Mouse (Mus musculus) erythroblast, embryonic 14.5 days (primary cell): ENCODE measurements at regions not wholly inside any gene's neighbourhood (a gene's known extent, or its start where the extent isn't known, plus 50 kb on each side); places are given as distances from the start of the nearest gene placed in this dataset.

Experiments used
- H3K27me3 ChIP-seq: 2 replicates; pipeline ENCODE4 v1.6.1; 2012; ENCODE audit warnings: inconsistent platforms; ENCODE audit not compliant: control insufficient read depth
- H3K36me3 ChIP-seq: 2 replicates; pipeline ENCODE4 v1.6.1; 2012; ENCODE audit warnings: mild to moderate bottlenecking, inconsistent platforms; ENCODE audit not compliant: control insufficient read depth
- H3K4me1 ChIP-seq: 2 replicates; pipeline ENCODE4 v1.6.1; 2012; ENCODE audit warnings: inconsistent platforms; ENCODE audit not compliant: control insufficient read depth
- H3K4me3 ChIP-seq: replicated peaks from 2 replicates; pipeline ENCODE3; 2012; ENCODE audit warnings: moderate library complexity, mild to moderate bottlenecking, inconsistent platforms
- H3K9me3 ChIP-seq: 2 replicates; pipeline ENCODE4 v1.6.1; 2012; ENCODE audit warnings: low read length, inconsistent platforms, mixed read lengths; ENCODE audit not compliant: control insufficient read depth
- GATA1 ChIP-seq: IDR thresholded peaks from 2 replicates; pipeline ENCODE4 v1.6.1; 2012; ENCODE audit warnings: low read length, inconsistent platforms, mixed read lengths
- TAL1 ChIP-seq: IDR thresholded peaks from 3 replicates; pipeline ENCODE4 v1.6.1; 2012; ENCODE audit warnings: low read length, inconsistent platforms, mixed read lengths

- peaks cover 80% of the 10 kb centered on the region for H3K27me3 ChIP-seq
- no peak overlapping the region for H3K4me3 ChIP-seq
- peaks cover 10% of the 10 kb centered on the region for H3K4me1 ChIP-seq
- no peaks in the 10 kb centered on the region for H3K36me3 ChIP-seq
- no peaks in the 10 kb centered on the region for H3K9me3 ChIP-seq
- no peak for TF ChIP-seq GATA1
- no peak for TF ChIP-seq TAL1
Measured at GRCm38 (mm10) chr5:33534345-33534744, 95.1 kb downstream of the Fam53a start.

GRCm38 (mm10) chr5:33533185-33533584, 96.2 kb downstream of the Fam53a start:
- Histone ChIP-seq H3K4me3 (no peak overlapping the region), H3K27me3 (peaks cover 73% of the 10 kb centered on the region), H3K9me3 (no peaks in the 10 kb centered on the region), H3K4me1 (peaks cover 21% of the 10 kb centered on the region), H3K36me3 (no peaks in the 10 kb centered on the region)
- no peak for TF ChIP-seq GATA1
- no peak for TF ChIP-seq TAL1

- no peaks in the 10 kb centered on the region for H3K36me3 ChIP-seq
- peaks cover 53% of the 10 kb centered on the region for H3K27me3 ChIP-seq
- no peaks in the 10 kb centered on the region for H3K9me3 ChIP-seq
- H3K4me1 ChIP-seq = peaks cover 24% of the 10 kb centered on the region
- TF ChIP-seq TAL1 (no peak), GATA1 (no peak)
- H3K4me3 ChIP-seq = no peak overlapping the region
Measured at GRCm38 (mm10) chr5:33531263-33531662, 97.5 kb upstream of the Nkx1-1 start.

GRCm38 (mm10) chr5:33529771-33530170, 96.0 kb upstream of the Nkx1-1 start:
- Histone ChIP-seq H3K4me1 (peaks cover 24% of the 10 kb centered on the region), H3K27me3 (peaks cover 38% of the 10 kb centered on the region), H3K9me3 (no peaks in the 10 kb centered on the region), H3K4me3 (peak overlapping the region; percentile 45), H3K36me3 (no peaks in the 10 kb centered on the region)
- no peak for TF ChIP-seq GATA1
- TF ChIP-seq TAL1 = no peak

GRCm38 (mm10) chr5:33528971-33529670, 95.3 kb upstream of the Nkx1-1 start:
- peak; percentile 67 for TF ChIP-seq GATA1
- peak; percentile 23; the same call in 2 of the 3 replicates for TF ChIP-seq TAL1
- H3K9me3 ChIP-seq = no peaks in the 10 kb centered on the region
- no peaks in the 10 kb centered on the region for H3K36me3 ChIP-seq
- H3K27me3 ChIP-seq = peaks cover 32% of the 10 kb centered on the region
- H3K4me3 ChIP-seq = peak overlapping the region; percentile 45
- H3K4me1 ChIP-seq = peaks cover 24% of the 10 kb centered on the region

GRCm38 (mm10) chr5:33527750-33528149, 94.0 kb upstream of the Nkx1-1 start:
- Histone ChIP-seq H3K36me3 (no peaks in the 10 kb centered on the region), H3K27me3 (peaks cover 21% of the 10 kb centered on the region), H3K4me1 (peaks cover 24% of the 10 kb centered on the region), H3K4me3 (no peak overlapping the region), H3K9me3 (no peaks in the 10 kb centered on the region)
- no peak for TF ChIP-seq GATA1
- no peak for TF ChIP-seq TAL1

- Histone ChIP-seq H3K4me1 (peaks cover 24% of the 10 kb centered on the region), H3K9me3 (no peaks in the 10 kb centered on the region), H3K36me3 (no peaks in the 10 kb centered on the region), H3K4me3 (no peak overlapping the region), H3K27me3 (peaks cover 16% of the 10 kb centered on the region)
- TF ChIP-seq TAL1 (no peak), GATA1 (no peak)
Measured at GRCm38 (mm10) chr5:33527316-33527715, 93.5 kb upstream of the Nkx1-1 start.

- H3K36me3 ChIP-seq = no peaks in the 10 kb centered on the region
- TF ChIP-seq GATA1 (no peak), TAL1 (no peak)
Measured at GRCm38 (mm10) chr5:33521951-33522742, 88.4 kb upstream of the Nkx1-1 start.

GRCm38 (mm10) chr5:33520856-33521255, 87.1 kb upstream of the Nkx1-1 start:
- no peaks in the 10 kb centered on the region for H3K36me3 ChIP-seq
- H3K9me3 ChIP-seq = no peaks in the 10 kb centered on the region
- no peak overlapping the region for H3K4me3 ChIP-seq
- TF ChIP-seq GATA1 (no peak), TAL1 (no peak)
- H3K27me3 ChIP-seq = peaks cover 2% of the 10 kb centered on the region; the same call in 1 of the 2 replicates
- H3K4me1 ChIP-seq = no peaks in the 10 kb centered on the region

More at GRCm38 (mm10) chr5:33521951-33522742, 88.4 kb upstream of the Nkx1-1 start:
- H3K9me3 ChIP-seq = no peaks in the 10 kb centered on the region
- no peaks in the 10 kb centered on the region for H3K4me1 ChIP-seq
- H3K27me3 ChIP-seq = peaks cover 2% of the 10 kb centered on the region
- no peak overlapping the region for H3K4me3 ChIP-seq

- no peaks in the 10 kb centered on the region for H3K36me3 ChIP-seq
- no peak overlapping the region for H3K4me3 ChIP-seq
- H3K4me1 ChIP-seq = no peaks in the 10 kb centered on the region
- TF ChIP-seq GATA1 (no peak), TAL1 (no peak)
- peaks cover 2% of the 10 kb centered on the region; the same call in 1 of the 2 replicates for H3K27me3 ChIP-seq
- no peaks in the 10 kb centered on the region for H3K9me3 ChIP-seq
Measured at GRCm38 (mm10) chr5:33519394-33519793, 85.6 kb upstream of the Nkx1-1 start.
